Mouse (Mus musculus) adrenal gland, adult 2 months (tissue): ENCODE measurements around the gene Fbxw13. TPM values are rescaled to one million over a fixed set of nuclear protein-coding genes. Genes with fewer than 3 reads are reported as not detected.
"Not testable (repeated sequence)": the region's sequence is repeated elsewhere in the genome, so short reads cannot be mapped to it uniquely, and the experiment has no call there.

Source experiments
- DNase-seq: peaks from one replicate; pipeline ENCODE4 v3.0.0; 2021
- long read RNA-seq: library from polyadenylated mRNA; stranded (forward); transcript quantifications from one replicate; pipeline ENCODE4 v2.0.0, GENCODE M21; 2021
- polyA plus RNA-seq: library from polyadenylated mRNA; depleted of rRNA; stranded (reverse); fragments of >200 nt; gene quantifications from 2 replicates; pipeline ENCODE4 v1.2.3, GENCODE M21; 2012; rRNA removed
- total RNA-seq, 2 experiments: library from RNA; stranded (reverse); gene quantifications; 2 replicates each; pipeline ENCODE4 v1.2.3; 2021

Gene Fbxw13
- total RNA-seq (not detected), polyA plus RNA-seq (not detected in 2 replicates)
- long read RNA-seq, result 0 reads

- not testable (repeated sequence) for DNase-seq
Observed at GRCm38 (mm10) chr9:109195875-109196274, at the start of gene Fbxw13. TSS of gene Fbxw13 (minus strand) at chr9:109195975.

- no peak for DNase-seq
Observed at GRCm38 (mm10) chr9:109234654-109235053, 38.9 kb upstream of the Fbxw13 start, which contains the start of gene Fbxw20. TSS of gene Fbxw20 (minus strand) at chr9:109234754.

GRCm38 (mm10) chr9:109218449-109218848, 22.7 kb upstream of the Fbxw13 start:
- no peak for DNase-seq

GRCm38 (mm10) chr9:109201347-109201746, 5.6 kb upstream of the Fbxw13 start:
- DNase-seq, result not testable (repeated sequence)

- no peak for DNase-seq
Observed at GRCm38 (mm10) chr9:109200349-109200748, 4.6 kb upstream of the Fbxw13 start.

GRCm38 (mm10) chr9:109199353-109199752, 3.6 kb upstream of the Fbxw13 start:
- DNase-seq, result no peak

- DNase-seq, result no peak
Observed at GRCm38 (mm10) chr9:109177208-109177607, 18.6 kb downstream of the Fbxw13 start.

GRCm38 (mm10) chr9:109176301-109176700, 19.5 kb downstream of the Fbxw13 start:
- DNase-seq, result no peak

GRCm38 (mm10) chr9:109167316-109167715, 28.5 kb downstream of the Fbxw13 start:
- DNase-seq, result no peak

GRCm38 (mm10) chr9:109161941-109162340, 33.8 kb downstream of the Fbxw13 start, which contains the start of gene Fbxw21:
TSS of gene Fbxw21 (minus strand) at chr9:109162041.
- no peak for DNase-seq

- DNase-seq, result not testable (repeated sequence)
Observed at GRCm38 (mm10) chr9:109140414-109140813, 55.4 kb downstream of the Fbxw13 start.

GRCm38 (mm10) chr9:109130076-109130475, 65.7 kb downstream of the Fbxw13 start:
- no peak for DNase-seq

Other genes starting within 250 kb of the Fbxw13 start
- 1 to 10 TPM; 3.1 to 3.3 TPM for gene Col7a1, start 242.4 kb downstream of the Fbxw13 start, total RNA-seq
- gene Col7a1, start 242.4 kb downstream of the Fbxw13 start, polyA plus RNA-seq, result 4.6 and 6.6 TPM in 2 replicates
- under 1 TPM in 1 of 2 experiments, not detected in 1; 0.58 TPM for gene Ucn2, start 210.0 kb downstream of the Fbxw13 start, total RNA-seq
- gene Ucn2, start 210.0 kb downstream of the Fbxw13 start, polyA plus RNA-seq, result 0.47 and 0.50 TPM in 2 replicates
- gene Pfkfb4, start 204.2 kb downstream of the Fbxw13 start, total RNA-seq, result 1 to 10 TPM; 5.5 to 8.7 TPM
- gene Pfkfb4, start 204.2 kb downstream of the Fbxw13 start, polyA plus RNA-seq, result 10.6 and 14.1 TPM in 2 replicates
- gene Shisa5, start 157.4 kb downstream of the Fbxw13 start, total RNA-seq, result 100 to 1,000 TPM; 143 to 167 TPM
- gene Shisa5, start 157.4 kb downstream of the Fbxw13 start, polyA plus RNA-seq, result 586 and 732 TPM in 2 replicates
- gene Trex1, start 136.2 kb downstream of the Fbxw13 start, total RNA-seq, result 10 to 100 TPM; 19.5 to 28.2 TPM
- 129 and 130 TPM in 2 replicates for gene Trex1, start 136.2 kb downstream of the Fbxw13 start, polyA plus RNA-seq
- gene Atrip, start 121.9 kb downstream of the Fbxw13 start, total RNA-seq, result 10 to 100 TPM; 12.5 to 17.5 TPM
- gene Atrip, start 121.9 kb downstream of the Fbxw13 start, polyA plus RNA-seq, result 22.3 and 25.3 TPM in 2 replicates
- gene Ccdc51, start 113.5 kb downstream of the Fbxw13 start, total RNA-seq, result 10 to 100 TPM in 1 of 2 experiments, 1 to 10 TPM in 1; 9.2 to 18.9 TPM
- 11.4 and 12.6 TPM in 2 replicates for gene Ccdc51, start 113.5 kb downstream of the Fbxw13 start, polyA plus RNA-seq
- gene Tma7, start 113.4 kb downstream of the Fbxw13 start, total RNA-seq, result 100 to 1,000 TPM; 393 to 485 TPM
- gene Tma7, start 113.4 kb downstream of the Fbxw13 start, polyA plus RNA-seq, result 6.9 and 9.6 TPM in 2 replicates
- gene Plxnb1, start 100.6 kb downstream of the Fbxw13 start, total RNA-seq, result 10 to 100 TPM; 75.7 to 82.0 TPM
- gene Plxnb1, start 100.6 kb downstream of the Fbxw13 start, polyA plus RNA-seq, result 89.9 and 110 TPM in 2 replicates
- gene Fbxw21, start 33.9 kb downstream of the Fbxw13 start, total RNA-seq, result not detected
- gene Fbxw21, start 33.9 kb downstream of the Fbxw13 start, polyA plus RNA-seq, result not detected in 2 replicates
- gene Fbxw20, start 38.8 kb upstream of the Fbxw13 start, total RNA-seq, result not detected
- gene Fbxw20, start 38.8 kb upstream of the Fbxw13 start, polyA plus RNA-seq, result not detected in 2 replicates
- gene Fbxw14, start 91.7 kb upstream of the Fbxw13 start, total RNA-seq, result not detected
- gene Fbxw14, start 91.7 kb upstream of the Fbxw13 start, polyA plus RNA-seq, result not detected in 2 replicates
- gene Fbxw28, start 143.7 kb upstream of the Fbxw13 start, total RNA-seq, result not detected
- not detected in 2 replicates for gene Fbxw28, start 143.7 kb upstream of the Fbxw13 start, polyA plus RNA-seq
- gene Fbxw22, start 208.3 kb upstream of the Fbxw13 start, total RNA-seq, result not detected
- gene Fbxw22, start 208.3 kb upstream of the Fbxw13 start, polyA plus RNA-seq, result not detected in 2 replicates